30 mouse cellular contexts compared by ENCODE assay signal in genomic region chr7:99191411-99191810, GRCm38 (mm10). TPM values are rescaled to one million over a fixed set of nuclear protein-coding genes. Genes with fewer than 3 reads are reported as not detected.
A peak's percentile ranks its signal among the peaks of the same experiment; 100 is the strongest.
DNase-seq lines count a peak whose midpoint lies in the region; ATAC-seq and TF ChIP-seq lines count a peak whose summit lies in the region.
"Had no signal": no experiment of that assay in that cellular context is flagged by ENCODE, and none has a peak within 500 bp of the region (broad histone marks: within the 10 kb centered on the region; RNA-seq: fewer than 3 reads in every experiment).

No protein-coding gene starts in this region.

- DNase-seq in midbrain, embryonic 11.5 days (ENCODE audit: low spot score, missing footprints) = peak; percentile 37
- DNase-seq in midbrain, postnatal 0 days (ENCODE audit: low spot score) = no peak
- no peak for DNase-seq in liver, embryonic 13.5 days
- DNase-seq in cerebellum, adult 11-12 months = no peak
- DNase-seq in heart, postnatal 36 days = no peak
- DNase-seq: adrenal gland, postnatal 10 days; cerebellum, adult 9-10 months; cerebellum, postnatal 36 days; gastrocnemius, postnatal 14 days; heart, adult 18-20 months; kidney, adult 18-20 months; kidney, postnatal 4 days; layer of hippocampus, postnatal 36 days; lung, postnatal 4 days; midbrain, embryonic 14.5 days; right cerebral cortex, postnatal 25 days; thymus, postnatal 4 days had no signal

- no peak overlapping the region for H3K4me3 ChIP-seq in midbrain, embryonic 11.5 days (ENCODE audit: low read depth, low read length)
- H3K4me3 ChIP-seq in midbrain, postnatal 0 days (ENCODE audit: low read depth, low read length) = no peak overlapping the region
- H3K4me3 ChIP-seq in brown adipose tissue, adult 24 weeks (ENCODE audit: insufficient read depth, low read depth, low read length) = no peak overlapping the region
- no peak overlapping the region for H3K4me3 ChIP-seq in liver, embryonic 13.5 days (replicated peaks)
- H3K4me3 ChIP-seq in kidney, embryonic 14.5 days (ENCODE audit: low read length) = no peak overlapping the region
- H3K4me3 ChIP-seq: heart, embryonic 12.5 days; limb, embryonic 10.5 days; limb, embryonic 15.5 days had no signal

- H3K4me2 ChIP-seq in midbrain, embryonic 11.5 days = no peak overlapping the region
- H3K4me2 ChIP-seq in midbrain, postnatal 0 days (ENCODE audit: low read depth, low read length, poor library complexity, severe bottlenecking) = no peak overlapping the region
- H3K4me2 ChIP-seq in liver, embryonic 13.5 days = no peak overlapping the region
- H3K4me2 ChIP-seq in kidney, embryonic 14.5 days (replicated peaks; ENCODE audit: low read depth, low read length) = no peak overlapping the region
- H3K4me2 ChIP-seq: heart, embryonic 12.5 days; hindbrain, embryonic 14.5 days; limb, embryonic 15.5 days had no signal

- H3K27me3 ChIP-seq in midbrain, embryonic 11.5 days (ENCODE audit: control insufficient read depth, insufficient read depth, low read length) = no peaks in the 10 kb centered on the region
- no peaks in the 10 kb centered on the region for H3K27me3 ChIP-seq in midbrain, postnatal 0 days (ENCODE audit: insufficient read depth, low read length)
- H3K27me3 ChIP-seq in liver, embryonic 13.5 days = 0 out of 2 replicates have a peak, but pooled peaks cover 5% of the 10 kb centered on the region
- H3K27me3 ChIP-seq in kidney, embryonic 14.5 days (ENCODE audit: control insufficient read depth, insufficient read depth, low read length) = no peaks in the 10 kb centered on the region
- H3K27me3 ChIP-seq: limb, embryonic 15.5 days had no signal

- H3K4me1 ChIP-seq in midbrain, embryonic 11.5 days (ENCODE audit: control insufficient read depth, insufficient read depth, low read length) = no peaks in the 10 kb centered on the region
- H3K4me1 ChIP-seq in midbrain, postnatal 0 days (ENCODE audit: insufficient read depth, low read length) = no peaks in the 10 kb centered on the region
- peaks cover 14% of the 10 kb centered on the region for H3K4me1 ChIP-seq in brown adipose tissue, adult 24 weeks (ENCODE audit: control insufficient read depth, insufficient read depth, insufficient read length, low read length)
- peaks cover 18% of the 10 kb centered on the region for H3K4me1 ChIP-seq in liver, embryonic 13.5 days (replicated peaks)
- no peaks in the 10 kb centered on the region for H3K4me1 ChIP-seq in kidney, embryonic 14.5 days (ENCODE audit: control insufficient read depth, insufficient read depth, low read length)
- H3K4me1 ChIP-seq: heart, embryonic 12.5 days; limb, embryonic 10.5 days; limb, embryonic 15.5 days had no signal

- intact Hi-C loops in heart, postnatal 36 days (cut with DNase I) = no loop called here

- no peak for ATAC-seq in midbrain, embryonic 11.5 days (ENCODE audit: low FRiP score)
- ATAC-seq in midbrain, postnatal 0 days (ENCODE audit: low FRiP score) = no peak
- peak; percentile 44; the same call in 1 of the 2 replicates for ATAC-seq in liver, embryonic 13.5 days (ENCODE audit: low read depth)
- 0 out of 2 replicates have a peak, but pooled peaks have one; percentile 32 for ATAC-seq in megakaryocyte progenitor cell, adult 5-6 weeks (replicated peaks; ENCODE audit: poor library complexity)
- ATAC-seq in kidney, embryonic 14.5 days (ENCODE audit: low FRiP score, low TSS enrichment) = no peak
- ATAC-seq: forebrain, embryonic 14.5 days had no signal

- no peak overlapping the region for H3K9ac ChIP-seq in midbrain, embryonic 11.5 days (ENCODE audit: low read length)
- H3K9ac ChIP-seq in midbrain, postnatal 0 days (replicated peaks; ENCODE audit: low read length, poor library complexity, severe bottlenecking) = no peak overlapping the region
- no peak overlapping the region for H3K9ac ChIP-seq in liver, embryonic 13.5 days
- no peak overlapping the region for H3K9ac ChIP-seq in kidney, embryonic 14.5 days (ENCODE audit: low read depth, low read length)
- H3K9ac ChIP-seq: heart, embryonic 12.5 days; hindbrain, embryonic 14.5 days; limb, embryonic 15.5 days had no signal

- no peak for TF ChIP-seq CTCF in midbrain, postnatal 0 days (IDR thresholded peaks at IDR 0.05)

- no peaks in the 10 kb centered on the region for H3K36me3 ChIP-seq in midbrain, embryonic 11.5 days (ENCODE audit: control insufficient read depth, insufficient read depth, low read length)
- no peaks in the 10 kb centered on the region for H3K36me3 ChIP-seq in midbrain, postnatal 0 days (ENCODE audit: insufficient read depth, low read length)
- H3K36me3 ChIP-seq in liver, embryonic 13.5 days = no peaks in the 10 kb centered on the region
- no peaks in the 10 kb centered on the region for H3K36me3 ChIP-seq in kidney, embryonic 14.5 days (ENCODE audit: control insufficient read depth, insufficient read depth, low read length)
- H3K36me3 ChIP-seq: G1E; heart, embryonic 12.5 days; limb, embryonic 10.5 days; limb, embryonic 15.5 days had no signal

- no peak overlapping the region for H3K27ac ChIP-seq in midbrain, embryonic 11.5 days (ENCODE audit: low read depth, low read length)
- H3K27ac ChIP-seq in midbrain, postnatal 0 days (ENCODE audit: low read depth, low read length) = no peak overlapping the region
- H3K27ac ChIP-seq in brown adipose tissue, adult 24 weeks (replicated peaks; ENCODE audit: low read depth, low read length) = peak overlapping the region; percentile 96
- H3K27ac ChIP-seq in liver, embryonic 13.5 days = no peak overlapping the region
- H3K27ac ChIP-seq in kidney, embryonic 14.5 days (ENCODE audit: low read depth, low read length) = no peak overlapping the region
- H3K27ac ChIP-seq: hindbrain, embryonic 14.5 days; kidney, postnatal 0 days; limb, embryonic 10.5 days; limb, embryonic 15.5 days had no signal

- H3K9me3 ChIP-seq in midbrain, embryonic 11.5 days (ENCODE audit: control insufficient read depth, low read length) = no peaks in the 10 kb centered on the region
- H3K9me3 ChIP-seq in midbrain, postnatal 0 days (ENCODE audit: low read length) = no peaks in the 10 kb centered on the region
- H3K9me3 ChIP-seq in liver, embryonic 13.5 days (replicated peaks) = no peaks in the 10 kb centered on the region
- H3K9me3 ChIP-seq in kidney, embryonic 14.5 days (ENCODE audit: control insufficient read depth, low read length) = no peaks in the 10 kb centered on the region; the same call in 1 of the 2 replicates
- H3K9me3 ChIP-seq: G1E; heart, embryonic 12.5 days; limb, embryonic 10.5 days; limb, embryonic 15.5 days had no signal

RNA-seq across cellular contexts. Expression of gene Dgat2, which starts 8.9 kb away (rescaled TPM):
- 8.7 and 9.8 TPM in 2 replicates for polyA plus RNA-seq in midbrain, embryonic 11.5 days (2014; fragmentation: Nextera tagmentation; extraction: Ambion mirVana)
- total RNA-seq in midbrain, postnatal 0 days (2014; rRNA removed) = 34.5 and 35.3 TPM in 2 replicates
- 32.0 and 33.1 TPM in 2 replicates for polyA plus RNA-seq in midbrain, postnatal 0 days (2015; fragmentation: Nextera tagmentation; extraction: Ambion mirVana)
- polyA plus RNA-seq in brown adipose tissue, adult 24 weeks (2012; ENCODE audit: insufficient read depth, insufficient read length, missing spikeins) = 1,082 and 1,581 TPM in 2 replicates
- 71.1 and 73.4 TPM in 2 replicates for polyA plus RNA-seq in liver, embryonic 13.5 days (2015; fragmentation: Nextera tagmentation; extraction: Ambion mirVana)
- total RNA-seq in megakaryocyte progenitor cell, adult 5-6 weeks (2015) = 11.4 and 12.2 TPM in 2 replicates
- total RNA-seq in megakaryocyte progenitor cell, adult 5-6 weeks (2017) = 8.5 and 12.2 TPM in 2 replicates
- 12.7 and 21.9 TPM in 2 replicates for polyA plus RNA-seq in kidney, embryonic 14.5 days (2014; fragmentation: Nextera tagmentation; extraction: Ambion mirVana)
- total RNA-seq in heart, postnatal 36 days (2021) = 100 to 1,000 TPM; 395 to 404 TPM
- total RNA-seq: megakaryocyte-erythroid progenitor cell, adult 5-6 weeks had no signal

RNA-seq across cellular contexts. Expression of gene Mogat2, which starts 47.0 kb away (rescaled TPM):
- 10.1 and 13.0 TPM in 2 replicates for polyA plus RNA-seq in midbrain, embryonic 11.5 days (2014; fragmentation: Nextera tagmentation; extraction: Ambion mirVana)
- 0.71 TPM in 1 of 2 replicates, not detected in the other for total RNA-seq in midbrain, postnatal 0 days (2014; rRNA removed)
- polyA plus RNA-seq in midbrain, postnatal 0 days (2015; fragmentation: Nextera tagmentation; extraction: Ambion mirVana) = 0.33 and 0.38 TPM in 2 replicates
- polyA plus RNA-seq in brown adipose tissue, adult 24 weeks (2012; ENCODE audit: insufficient read depth, insufficient read length, missing spikeins) = 0.59 and 1.3 TPM in 2 replicates
- polyA plus RNA-seq in liver, embryonic 13.5 days (2015; fragmentation: Nextera tagmentation; extraction: Ambion mirVana) = 35.9 and 37.5 TPM in 2 replicates
- 7.4 and 8.2 TPM in 2 replicates for total RNA-seq in megakaryocyte progenitor cell, adult 5-6 weeks (2015)
- total RNA-seq in megakaryocyte progenitor cell, adult 5-6 weeks (2017) = 8.2 and 9.8 TPM in 2 replicates
- polyA plus RNA-seq in kidney, embryonic 14.5 days (2014; fragmentation: Nextera tagmentation; extraction: Ambion mirVana) = 2.7 and 3.0 TPM in 2 replicates
- total RNA-seq in heart, postnatal 36 days (2021) = not detected
- total RNA-seq: G1E; heart, adult 18-20 months; layer of hippocampus, adult 8-10 months; layer of hippocampus, postnatal 36 days; megakaryocyte-erythroid progenitor cell, adult 5-6 weeks; neutrophil, adult 5-6 weeks had no signal

RNA-seq across cellular contexts. Expression of gene Uvrag, which starts 50.5 kb away (rescaled TPM):
- 10.1 and 11.4 TPM in 2 replicates for polyA plus RNA-seq in midbrain, embryonic 11.5 days (2014; fragmentation: Nextera tagmentation; extraction: Ambion mirVana)
- total RNA-seq in midbrain, postnatal 0 days (2014; rRNA removed) = 23.3 and 26.3 TPM in 2 replicates
- 13.5 and 19.8 TPM in 2 replicates for polyA plus RNA-seq in midbrain, postnatal 0 days (2015; fragmentation: Nextera tagmentation; extraction: Ambion mirVana)
- polyA plus RNA-seq in brown adipose tissue, adult 24 weeks (2012; ENCODE audit: insufficient read depth, insufficient read length, missing spikeins) = 11.5 and 12.4 TPM in 2 replicates
- 8.9 and 9.0 TPM in 2 replicates for polyA plus RNA-seq in liver, embryonic 13.5 days (2015; fragmentation: Nextera tagmentation; extraction: Ambion mirVana)
- total RNA-seq in megakaryocyte progenitor cell, adult 5-6 weeks (2015) = 22.6 and 24.6 TPM in 2 replicates
- 33.9 TPM in 2 replicates for total RNA-seq in megakaryocyte progenitor cell, adult 5-6 weeks (2017)
- polyA plus RNA-seq in kidney, embryonic 14.5 days (2014; fragmentation: Nextera tagmentation; extraction: Ambion mirVana) = 15.1 and 22.7 TPM in 2 replicates
- total RNA-seq in heart, postnatal 36 days (2021) = 10 to 100 TPM; 21.6 to 28.6 TPM

Comparison
In these comparisons a context has a peak if more than half of its experiments do, and no peak if none do; other contexts are left out.
1. ATAC-seq: peak in liver, embryonic 13.5 days (single experiment) and megakaryocyte progenitor cell, adult 5-6 weeks (single experiment); none in midbrain, embryonic 11.5 days (single experiment), midbrain, postnatal 0 days (single experiment) and kidney, embryonic 14.5 days (single experiment).
2. RNA of gene Dgat2, which starts 8.9 kb away (polyA plus RNA-seq): 1,082 to 1,581 TPM in brown adipose tissue, adult 24 weeks; 71.1 to 73.4 TPM in liver, embryonic 13.5 days, 32.0 to 33.1 TPM in midbrain, postnatal 0 days, 12.7 to 21.9 TPM in kidney, embryonic 14.5 days and 8.7 to 9.8 TPM in midbrain, embryonic 11.5 days; every median in the first group is over 10 times any median in the second.